Mouse (Mus musculus) T-helper 1 cell (primary cell): ENCODE results near the gene Gm7534.
"Not testable (repeated sequence)": the region's sequence is repeated elsewhere in the genome, so short reads cannot be mapped to it uniquely, and the experiment has no call there.

Experiments
- in situ Hi-C: fragments of 300-600 bp; cut with MboI, MseI; formaldehyde crosslinking; loops from one replicate; pipeline ENCODE4 v1.15.1; 2025; ENCODE audit warnings: high pct_unique_total_duplicates

Gm7534 gene

GRCm38 (mm10) chr4:134203340-134203896 is 614 bp upstream of the Gm7534 start:
- in situ Hi-C loops: no loop called here

DNA sequence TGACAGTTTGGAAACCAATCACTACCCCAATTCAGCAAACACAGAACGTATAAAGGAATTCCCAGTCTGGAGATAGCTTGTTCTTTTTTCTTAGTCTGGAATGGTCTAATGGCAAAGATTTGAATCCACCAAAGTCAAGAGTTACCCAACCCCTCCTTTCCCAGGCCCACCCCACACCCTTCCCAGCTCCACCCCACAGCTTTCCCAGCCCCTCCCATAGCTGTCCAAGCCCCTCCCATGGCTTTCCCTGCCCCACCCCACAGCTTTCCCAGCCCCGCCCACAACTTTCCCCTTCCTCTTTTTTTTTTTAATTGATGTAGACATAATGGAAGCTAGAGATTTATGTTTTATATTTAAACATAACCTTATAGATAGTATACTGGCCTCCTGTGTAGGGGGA is 3.4 kb downstream of the Gm7534 start:
- in situ Hi-C loops: no loop called here

- in situ Hi-C loops: loop anchor here (5.0 to 10.0 kb wide), 2 partner anchors 106 to 1261 kb away; partner anchors contain the start of gene Fam76a
These were observed 16.5 kb downstream of the Gm7534 start for GRCm38 (mm10) chr4:134186268-134186667.

GRCm38 (mm10) chr4:134185569-134185968 is 17.2 kb downstream of the Gm7534 start:
- in situ Hi-C loops: loop anchor here (5.0 to 10.0 kb wide), 2 partner anchors 107 to 1261 kb away; partner anchors contain the start of gene Fam76a

DNA sequence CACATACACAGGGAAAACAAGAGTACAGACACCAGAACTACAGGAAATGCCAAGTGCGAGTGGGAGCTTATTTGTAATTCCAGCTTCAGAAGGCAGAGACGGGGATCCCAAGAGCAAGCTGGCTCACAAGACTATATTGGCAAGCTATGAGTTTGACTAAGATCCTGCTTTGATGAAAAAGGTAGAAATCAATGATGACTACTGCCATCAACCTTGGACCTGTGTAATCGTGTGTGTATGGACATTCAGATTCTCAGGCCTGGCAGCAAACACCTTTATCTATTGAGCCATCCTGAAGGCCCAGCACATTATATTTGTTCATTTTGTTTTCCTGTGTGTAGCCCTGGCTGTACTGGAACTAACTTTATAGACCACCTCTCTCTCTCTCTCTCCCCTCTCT is 19.1 kb downstream of the Gm7534 start:
- in situ Hi-C loops: loop anchor here (10.0 kb wide), 1 partner anchor 1259 kb away; the partner anchor contains the start of gene Fam76a

DNA sequence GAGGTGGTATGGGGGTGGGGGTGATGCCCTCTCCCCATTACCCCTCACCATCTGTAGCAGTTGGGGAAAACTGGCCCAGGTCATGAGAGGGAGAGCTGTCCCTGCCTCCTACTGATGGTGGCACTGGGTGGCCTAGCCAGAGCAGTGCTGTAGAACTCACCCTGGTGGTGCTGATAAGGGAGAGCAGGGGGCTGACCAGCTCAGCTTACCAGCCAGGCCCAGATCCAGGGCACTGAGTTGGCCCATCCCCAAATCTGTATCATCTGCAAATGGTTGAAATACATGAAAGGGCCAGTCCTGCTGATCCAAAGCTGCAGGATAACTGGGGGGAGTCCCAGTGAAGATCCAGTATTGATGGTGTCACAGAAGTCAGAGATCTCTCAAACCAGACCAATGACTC is 21.0 kb downstream of the Gm7534 start:
- in situ Hi-C loops: loop anchor here (10.0 kb wide), 1 partner anchor 1257 kb away; the partner anchor contains the start of gene Fam76a

- in situ Hi-C loops: loop anchor here (10.0 kb wide), 1 partner anchor 1256 kb away; the partner anchor contains the start of gene Fam76a
These were observed 21.7 kb downstream of the Gm7534 start for GRCm38 (mm10) chr4:134181112-134181511.

- in situ Hi-C loops: no loop called here
These were observed 30.4 kb downstream of the Gm7534 start for GRCm38 (mm10) chr4:134172391-134172790.

GRCm38 (mm10) chr4:134166906-134167305 is 35.9 kb downstream of the Gm7534 start:
- in situ Hi-C loops: no loop called here

DNA sequence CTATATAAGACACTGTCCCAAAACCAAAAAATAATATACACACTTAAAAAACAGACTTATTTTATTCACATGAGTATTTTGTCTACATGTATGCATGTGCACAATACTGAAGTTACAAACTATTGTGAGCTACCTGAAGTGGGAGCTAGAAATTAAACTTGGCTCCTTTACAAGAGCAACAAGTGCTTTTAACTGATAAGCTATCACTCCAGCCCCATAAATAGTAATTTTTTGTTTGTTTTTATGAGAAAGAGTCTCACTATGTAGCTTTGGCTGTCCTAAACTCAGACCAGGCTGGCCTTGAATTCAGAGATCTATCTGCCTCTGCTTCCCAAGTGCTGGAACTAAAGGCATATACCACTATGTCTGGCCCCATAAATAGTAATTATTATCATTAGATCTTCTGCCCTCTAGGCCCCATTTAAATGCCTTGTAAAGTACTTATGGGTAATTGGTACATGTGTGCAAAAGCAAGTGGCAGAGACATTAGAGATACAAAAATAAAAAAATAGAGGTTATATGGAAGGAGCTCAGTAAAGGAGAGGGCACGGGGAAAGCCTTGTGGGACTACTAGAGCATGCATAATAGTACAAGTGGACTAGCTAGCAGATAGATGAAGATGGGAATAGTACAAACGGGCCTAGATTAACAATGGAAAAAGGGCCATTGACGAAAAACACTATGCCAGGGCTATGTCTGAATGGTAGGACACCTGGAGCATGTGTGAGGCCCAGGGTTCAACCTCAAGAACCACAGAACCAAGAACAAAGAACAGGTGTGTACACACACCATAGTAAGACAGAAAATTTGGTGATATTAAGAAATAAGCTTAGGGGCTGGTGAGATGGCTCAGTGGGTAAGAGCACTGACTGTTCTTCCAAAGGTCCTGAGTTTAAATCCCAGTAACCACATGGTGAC is 37.0 kb downstream of the Gm7534 start:
- in situ Hi-C loops: no loop called here

- in situ Hi-C loops: no loop called here
These were observed 37.8 kb downstream of the Gm7534 start for GRCm38 (mm10) chr4:134165024-134165423.

- in situ Hi-C loops: no loop called here
These were observed 38.2 kb downstream of the Gm7534 start for GRCm38 (mm10) chr4:134164591-134164990.

GRCm38 (mm10) chr4:134160071-134160470 is 42.7 kb downstream of the Gm7534 start:
- in situ Hi-C loops: not testable (repeated sequence)

DNA sequence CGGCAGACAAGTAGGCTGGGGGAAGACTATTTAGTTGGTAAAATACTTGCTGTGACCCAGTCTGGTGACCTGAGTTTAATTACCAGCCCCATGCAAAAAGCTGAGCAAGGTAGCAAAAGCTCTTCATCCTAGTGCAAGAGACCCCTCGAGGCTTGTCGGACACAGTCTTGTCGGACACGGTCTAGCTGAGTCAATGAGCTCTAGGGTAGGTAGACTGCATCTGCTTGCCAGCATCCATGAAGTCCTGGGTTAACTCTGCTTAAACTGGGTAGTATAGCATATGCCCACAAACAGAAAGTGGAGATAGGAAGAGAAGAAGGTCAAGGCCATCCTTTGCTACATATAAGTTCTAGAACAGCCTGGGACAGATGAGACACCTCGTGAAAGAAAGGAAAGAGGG is 44.0 kb downstream of the Gm7534 start:
- in situ Hi-C loops: no loop called here

GRCm38 (mm10) chr4:134157558-134157957 is 45.2 kb downstream of the Gm7534 start:
- in situ Hi-C loops: no loop called here

DNA sequence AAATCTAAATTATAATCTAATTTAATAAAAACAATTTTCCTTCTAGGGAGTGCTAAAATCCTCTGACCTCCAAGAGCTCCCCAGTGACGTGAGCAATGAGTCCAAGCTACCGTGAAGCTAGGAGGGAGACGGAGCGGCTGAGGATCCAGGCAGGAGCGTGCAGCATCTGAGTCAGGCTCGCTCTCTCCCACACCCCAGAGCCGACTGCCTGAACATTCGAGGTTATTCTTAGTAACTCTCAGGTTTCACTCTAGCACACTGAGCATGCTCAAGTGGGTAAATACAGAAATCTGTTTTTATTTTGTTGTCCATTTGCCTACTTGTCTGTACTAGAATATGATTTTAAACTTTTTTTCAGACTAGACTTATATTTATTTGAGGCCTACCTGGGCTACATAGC is 46.1 kb downstream of the Gm7534 start:
- in situ Hi-C loops: no loop called here

- in situ Hi-C loops: no loop called here
These were observed 46.8 kb downstream of the Gm7534 start for GRCm38 (mm10) chr4:134155961-134156465.

GRCm38 (mm10) chr4:134155531-134155930 is 47.3 kb downstream of the Gm7534 start:
- in situ Hi-C loops: no loop called here

GRCm38 (mm10) chr4:134154354-134154753 is 48.5 kb downstream of the Gm7534 start:
- in situ Hi-C loops: no loop called here

- in situ Hi-C loops: no loop called here
These were observed 49.1 kb downstream of the Gm7534 start for GRCm38 (mm10) chr4:134153656-134154055.

DNA sequence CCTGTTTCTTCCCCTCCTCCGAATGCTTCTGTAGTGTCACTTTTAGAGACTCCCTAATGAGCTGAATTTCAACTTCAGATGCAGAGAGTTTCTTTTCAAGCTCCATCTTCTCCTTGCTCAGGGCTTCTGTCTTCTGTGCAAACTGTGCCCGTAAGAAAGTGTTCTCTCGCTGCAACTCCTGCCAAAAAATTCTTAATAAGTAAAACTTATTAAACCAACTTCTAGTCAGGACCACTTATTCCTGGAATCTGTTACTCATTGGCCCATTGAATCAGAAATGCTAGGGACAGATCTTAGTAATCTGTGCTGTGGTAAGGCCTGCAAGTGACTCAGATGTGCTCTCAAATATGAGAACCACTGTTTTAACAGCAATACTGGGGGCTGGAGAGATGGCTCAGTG is 50.7 kb downstream of the Gm7534 start:
- in situ Hi-C loops: no loop called here

GRCm38 (mm10) chr4:134149389-134149788 is 53.4 kb downstream of the Gm7534 start:
- in situ Hi-C loops: no loop called here
